Mouse (Mus musculus) small intestine, adult 2 months (tissue): ENCODE data around the gene Cenpi.

Experiments used
- CTCF ChIP-seq: fragments of 200-500 bp; IDR thresholded peaks from 2 replicates; pipeline ENCODE4 v1.5.1; 2012; ENCODE audit warnings: low read depth, mild to moderate bottlenecking, control low read depth, inconsistent platforms, low read length, moderate library complexity, mixed read lengths; ENCODE audit not compliant: insufficient replicate concordance, insufficient read length; ENCODE audit errors: extremely low read depth
- POLR2A ChIP-seq: fragments of 200-500 bp; IDR thresholded peaks from 2 replicates; pipeline ENCODE4 v1.6.1; 2012; ENCODE audit warnings: low read depth, mild to moderate bottlenecking, control low read depth, inconsistent platforms, low read length, moderate library complexity

DNA sequence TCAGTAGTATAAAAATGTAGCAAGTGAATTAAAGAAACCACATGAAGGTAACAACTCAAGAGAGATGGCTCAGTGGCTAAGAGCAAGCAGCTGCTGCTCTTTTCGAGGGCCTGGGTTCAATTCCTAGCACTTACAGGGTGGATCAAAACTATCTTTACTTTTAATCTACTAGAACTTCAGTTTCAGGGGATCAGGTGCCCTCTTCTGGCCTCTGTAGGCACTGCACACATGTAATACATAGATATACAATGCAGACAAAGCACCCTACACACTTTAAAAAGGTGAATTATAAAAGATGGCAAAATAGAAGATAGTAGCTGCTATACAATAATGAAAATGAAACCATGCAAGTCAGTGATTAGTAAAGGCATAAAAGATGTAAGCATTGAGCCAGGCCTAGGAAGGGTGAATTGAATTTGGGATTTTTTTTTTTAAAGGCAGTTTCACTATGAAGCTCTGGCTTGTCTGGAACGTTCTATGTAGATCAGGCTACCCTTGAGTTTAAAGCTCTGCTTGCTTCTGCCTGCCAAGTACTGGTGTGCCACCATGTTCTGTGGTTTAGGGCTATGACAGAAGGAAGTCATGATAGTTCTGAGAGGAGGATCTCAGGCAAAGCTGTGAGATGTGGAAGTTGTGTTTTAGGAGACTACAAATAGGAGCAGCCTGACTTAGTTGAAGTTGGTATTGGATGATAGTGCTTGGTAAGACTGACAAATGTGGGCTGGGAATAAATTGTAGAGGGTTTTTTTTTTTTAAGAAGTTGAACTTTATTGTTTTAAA lies 11.5 kb downstream of the Cenpi start:
- TF ChIP-seq CTCF, result no peak
- TF ChIP-seq POLR2A, result no peak
